Mouse (Mus musculus) thymus, postnatal 14 days (tissue): Measurements from ENCODE around the gene Hecw1.
"Not testable (repeated sequence)": the region's sequence is repeated elsewhere in the genome, so short reads cannot be mapped to it uniquely, and the experiment has no call there.

Experiments used
- DNase-seq: peaks from one replicate; pipeline ENCODE4 v3.0.0; 2021

The Hecw1 gene

GRCm38 (mm10) chr13:14327252-14327651 is 195.8 kb downstream of the Hecw1 start:
- no peak for DNase-seq

- DNase-seq: peak; percentile 8
These were observed 216.4 kb downstream of the Hecw1 start for GRCm38 (mm10) chr13:14306617-14307016.

GRCm38 (mm10) chr13:14304103-14304502 is 218.9 kb downstream of the Hecw1 start:
- DNase-seq: no peak

- DNase-seq: no peak
These were observed 220.1 kb downstream of the Hecw1 start for GRCm38 (mm10) chr13:14302921-14303320.

- DNase-seq: no peak
These were observed 233.0 kb downstream of the Hecw1 start for GRCm38 (mm10) chr13:14290016-14290415.

- DNase-seq: no peak
These were observed 251.6 kb downstream of the Hecw1 start for GRCm38 (mm10) chr13:14271476-14271875.

GRCm38 (mm10) chr13:14260939-14261338 is 262.1 kb downstream of the Hecw1 start:
- DNase-seq: not testable (repeated sequence)

GRCm38 (mm10) chr13:14245946-14246345 is 277.1 kb downstream of the Hecw1 start:
- no peak for DNase-seq

GRCm38 (mm10) chr13:14179669-14180068 is 343.4 kb downstream of the Hecw1 start:
- no peak for DNase-seq

GRCm38 (mm10) chr13:14177989-14178388 is 345.0 kb downstream of the Hecw1 start:
- DNase-seq: no peak
